Mouse (Mus musculus) megakaryocyte progenitor cell, adult 5-6 weeks (primary cell): ENCODE results near the gene S100a1. TPM values are rescaled to one million over a fixed set of nuclear protein-coding genes. Genes with fewer than 3 reads are reported as not detected.

ENCODE experiments used
- ATAC-seq: replicated peaks from 2 replicates; pipeline ENCODE4 v1.8.0; 2016; ENCODE audit warnings: mild to moderate bottlenecking, moderate TSS enrichment, inconsistent platforms; ENCODE audit not compliant: poor library complexity
- total RNA-seq, 2 experiments: library from RNA; stranded (forward) in 1 of 2; stranded (reverse) in 1 of 2; fragments of 157-497, 149-512 nt in 1 of 2; fragments of 200-1000 nt in 1 of 2; gene quantifications; 2 replicates each; pipeline versions ENCODE4 v1.2.3 to v1.2.4; 2015 to 2017

Gene S100a1
- total RNA-seq, 2 experiments from 2014 or later = 123 to 131 TPM

DNA sequence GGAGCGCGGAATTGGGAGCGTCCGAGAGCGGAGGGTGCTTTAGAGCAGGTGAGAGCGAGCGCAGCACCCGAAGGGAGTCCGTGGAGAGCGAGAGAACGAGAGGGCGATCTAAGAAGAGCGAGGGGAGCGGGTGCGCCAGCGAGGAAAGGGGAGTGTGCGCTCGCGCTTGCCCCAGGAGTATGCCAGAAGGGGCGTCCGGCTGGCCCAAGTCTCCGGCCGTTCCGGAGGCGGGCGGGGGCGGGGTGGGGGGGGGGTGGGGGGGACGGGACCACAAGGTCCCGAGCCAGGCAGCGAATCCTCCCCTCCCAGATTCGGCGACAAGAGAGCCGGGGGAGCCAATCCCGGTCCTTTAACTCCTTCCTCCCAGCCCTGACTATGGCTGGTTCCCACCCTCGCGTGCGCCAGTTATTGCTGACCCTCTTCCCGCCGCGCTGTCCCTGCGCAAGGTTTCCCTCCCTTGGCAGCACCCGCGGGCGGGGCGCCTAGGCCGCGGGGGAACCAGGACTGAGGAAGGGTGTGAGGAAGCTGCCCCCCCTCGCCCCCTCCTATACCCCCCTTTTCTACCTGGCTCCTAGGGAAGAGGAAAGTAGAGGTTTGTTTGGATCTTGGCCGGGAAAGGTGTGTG, 48.4 kb downstream of the S100a1 start, which contains the start of gene Npr1:
TSS of gene Npr1 (minus strand) at position 181 of the 625 bp plus-strand sequence.
- peak; percentile 13; the same call in 1 of the 2 replicates for ATAC-seq

DNA sequence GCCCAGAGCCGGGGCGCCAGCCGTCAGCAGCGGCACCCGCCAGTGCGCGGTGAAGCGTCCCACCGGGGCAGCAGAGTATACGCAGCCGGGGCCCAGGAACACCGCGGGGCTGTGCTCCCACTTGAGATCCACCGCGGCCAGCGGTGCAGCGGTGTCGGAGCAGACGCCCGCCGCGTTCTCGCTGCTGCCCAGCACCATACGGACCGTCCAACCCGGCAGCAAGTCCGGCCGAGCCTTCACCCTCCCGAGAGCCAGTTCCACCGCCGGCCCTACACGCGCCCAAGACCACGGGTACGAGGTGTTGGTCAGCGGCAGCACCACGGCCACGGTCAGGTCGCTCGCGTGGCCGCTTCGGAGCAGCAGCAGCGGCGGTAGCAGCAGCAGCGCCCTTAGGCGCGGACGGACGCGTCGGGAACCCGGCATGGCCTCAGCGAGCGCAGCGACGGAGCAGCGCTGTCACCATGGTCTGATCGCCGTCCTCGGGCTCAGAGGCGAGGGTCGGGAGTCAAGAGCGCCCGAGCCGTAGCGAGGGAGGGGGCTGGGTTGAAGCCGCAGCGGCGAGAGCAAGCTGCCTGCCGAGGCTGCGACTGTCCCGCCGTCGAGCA, 49.0 kb downstream of the S100a1 start:
- peak; percentile 11 for ATAC-seq

DNA sequence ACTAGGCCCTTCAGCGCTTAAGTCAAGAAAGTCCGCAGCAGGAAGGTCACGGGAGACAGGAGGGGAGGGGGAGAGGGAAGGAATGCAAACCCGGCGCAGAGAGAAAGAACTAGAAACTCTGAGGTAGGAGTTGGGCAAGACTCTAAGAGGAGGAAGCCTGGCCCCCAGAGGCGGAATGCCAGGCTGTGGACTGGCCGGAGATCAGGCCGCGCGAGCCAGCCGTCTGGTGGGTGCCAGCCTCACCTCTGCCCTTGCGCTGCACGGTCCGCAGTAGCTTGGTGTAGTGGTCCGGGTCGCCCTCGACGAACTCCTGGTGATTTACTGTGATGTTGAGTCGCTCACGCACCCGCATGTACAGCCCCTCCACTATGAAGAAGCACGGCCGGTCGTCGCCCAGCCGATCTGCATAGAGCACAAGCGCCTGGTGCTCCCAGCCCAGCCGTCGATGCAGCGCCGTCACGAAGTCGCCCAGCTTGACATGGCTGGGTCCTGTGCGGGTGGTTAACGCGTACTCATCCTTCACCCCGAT, 49.6 kb downstream of the S100a1 start:
- ATAC-seq = peak; percentile 33

- no peak for ATAC-seq
Measured at GRCm38 (mm10) chr3:90462579-90462978, 51.6 kb downstream of the S100a1 start.

DNA sequence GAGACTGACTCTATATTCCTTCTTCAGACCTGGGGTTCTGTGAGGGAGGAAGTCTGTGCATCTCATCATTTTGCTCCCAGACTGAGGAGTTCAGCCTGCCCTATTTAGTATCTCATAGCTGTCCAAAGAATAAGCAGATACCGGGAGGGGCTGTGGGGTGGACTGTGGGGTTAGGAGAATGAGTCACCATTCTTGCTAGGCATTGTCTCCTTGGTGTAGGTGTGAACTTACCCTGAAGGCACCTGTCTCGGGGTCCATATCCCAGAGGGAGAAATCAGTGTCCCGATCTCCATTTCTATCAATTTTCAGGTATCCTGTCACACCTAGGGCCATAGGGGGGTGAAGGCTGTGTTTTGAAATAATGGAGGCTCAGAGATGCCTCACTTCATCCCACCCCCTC, 52.3 kb downstream of the S100a1 start:
- no peak for ATAC-seq

Other genes with a start within 250 kb of the S100a1 start
- gene Dennd4b, start 249.2 kb downstream of the S100a1 start, total RNA-seq (2015) = 16.5 and 21.9 TPM in 2 replicates
- 8.9 and 10.4 TPM in 2 replicates for gene Dennd4b, start 249.2 kb downstream of the S100a1 start, total RNA-seq (2017)
- gene Gatad2b, start 221.2 kb downstream of the S100a1 start, total RNA-seq (2015) = 87.0 and 96.0 TPM in 2 replicates
- 17.7 and 22.7 TPM in 2 replicates for gene Gatad2b, start 221.2 kb downstream of the S100a1 start, total RNA-seq (2017)
- 0.17 and 0.32 TPM in 2 replicates for gene Slc27a3, start 124.5 kb downstream of the S100a1 start, total RNA-seq (2015)
- 0.27 and 0.83 TPM in 2 replicates for gene Slc27a3, start 124.5 kb downstream of the S100a1 start, total RNA-seq (2017)
- 17.5 and 20.2 TPM in 2 replicates for gene Ints3, start 80.8 kb downstream of the S100a1 start, total RNA-seq (2015)
- 21.6 and 24.7 TPM in 2 replicates for gene Ints3, start 80.8 kb downstream of the S100a1 start, total RNA-seq (2017)
- not detected in 2 replicates for gene Npr1, start 48.5 kb downstream of the S100a1 start, total RNA-seq (2015)
- not detected in 2 replicates for gene Npr1, start 48.5 kb downstream of the S100a1 start, total RNA-seq (2017)
- 120 and 136 TPM in 2 replicates for gene Ilf2, start 38.3 kb downstream of the S100a1 start, total RNA-seq (2015)
- 204 and 227 TPM in 2 replicates for gene Ilf2, start 38.3 kb downstream of the S100a1 start, total RNA-seq (2017)
- gene Snapin, start 23.4 kb downstream of the S100a1 start, total RNA-seq (2015) = 41.2 and 42.1 TPM in 2 replicates
- 32.3 and 45.0 TPM in 2 replicates for gene Snapin, start 23.4 kb downstream of the S100a1 start, total RNA-seq (2017)
- 112 and 119 TPM in 2 replicates for gene Chtop, start 4.9 kb downstream of the S100a1 start, total RNA-seq (2015)
- 96.0 and 114 TPM in 2 replicates for gene Chtop, start 4.9 kb downstream of the S100a1 start, total RNA-seq (2017)
- 49.3 and 59.5 TPM in 2 replicates for gene S100a13, start within 50 bp of the S100a1 start, total RNA-seq (2015)
- gene S100a13, start within 50 bp of the S100a1 start, total RNA-seq (2017) = 84.2 and 96.0 TPM in 2 replicates
- gene S100a14, start 12.5 kb upstream of the S100a1 start, total RNA-seq (2015) = not detected in 2 replicates
- 0.33 TPM in 1 of 2 replicates, not detected in the other for gene S100a14, start 12.5 kb upstream of the S100a1 start, total RNA-seq (2017)
- 1.0 TPM in 1 of 2 replicates, not detected in the other for gene S100a16, start 22.9 kb upstream of the S100a1 start, total RNA-seq (2015)
- gene S100a16, start 22.9 kb upstream of the S100a1 start, total RNA-seq (2017) = not detected in 2 replicates
- gene S100a3, start 46.2 kb upstream of the S100a1 start, total RNA-seq (2015) = not detected in 2 replicates
- not detected in 2 replicates for gene S100a3, start 46.2 kb upstream of the S100a1 start, total RNA-seq (2017)
- gene S100a2, start 75.9 kb upstream of the S100a1 start, total RNA-seq (2015) = not detected in 2 replicates
- not detected in 2 replicates for gene S100a2, start 75.9 kb upstream of the S100a1 start, total RNA-seq (2017)
- not detected in 2 replicates for gene Gm42674, start 87.5 kb upstream of the S100a1 start, total RNA-seq (2015)
- not detected in 2 replicates for gene Gm42674, start 87.5 kb upstream of the S100a1 start, total RNA-seq (2017)
- gene S100a4, start 89.4 kb upstream of the S100a1 start, total RNA-seq (2015) = 31.5 and 39.6 TPM in 2 replicates
- 19.4 and 53.6 TPM in 2 replicates for gene S100a4, start 89.4 kb upstream of the S100a1 start, total RNA-seq (2017)
- gene S100a5, start 94.1 kb upstream of the S100a1 start, total RNA-seq (2015) = not detected in 2 replicates
- not detected in 2 replicates for gene S100a5, start 94.1 kb upstream of the S100a1 start, total RNA-seq (2017)
- 31.2 and 57.3 TPM in 2 replicates for gene S100a6, start 98.5 kb upstream of the S100a1 start, total RNA-seq (2015)
- 10.7 and 21.3 TPM in 2 replicates for gene S100a6, start 98.5 kb upstream of the S100a1 start, total RNA-seq (2017)
- gene S100a7a, start 139.6 kb upstream of the S100a1 start, total RNA-seq (2015) = not detected in 2 replicates
- gene S100a7a, start 139.6 kb upstream of the S100a1 start, total RNA-seq (2017) = not detected in 2 replicates
- 2,361 and 4,241 TPM in 2 replicates for gene S100a8, start 154.6 kb upstream of the S100a1 start, total RNA-seq (2015)
- gene S100a8, start 154.6 kb upstream of the S100a1 start, total RNA-seq (2017) = 1,918 and 3,820 TPM in 2 replicates
- 2,769 and 4,892 TPM in 2 replicates for gene S100a9, start 181.3 kb upstream of the S100a1 start, total RNA-seq (2015)
- 952 and 2,018 TPM in 2 replicates for gene S100a9, start 181.3 kb upstream of the S100a1 start, total RNA-seq (2017)
- not detected in 2 replicates for gene Pglyrp4, start 212.5 kb upstream of the S100a1 start, total RNA-seq (2015)
- 0.17 TPM in 1 of 2 replicates, not detected in the other for gene Pglyrp4, start 212.5 kb upstream of the S100a1 start, total RNA-seq (2017)